Mouse (Mus musculus) forebrain, embryonic 11.5 days (tissue): ENCODE data around the gene Gm28047. TPM values are rescaled to one million over a fixed set of nuclear protein-coding genes. Genes with fewer than 3 reads are reported as not detected.

ENCODE experiments used
- ATAC-seq: fragments of 200-750 bp; cut with Nextera tagmentation; replicated peaks from 2 replicates; pipeline ENCODE4 v1.8.0; 2017; ENCODE audit warnings: moderate TSS enrichment; ENCODE audit not compliant: low FRiP score
- DNase-seq: peaks from one replicate; pipeline ENCODE4 v3.0.0-alpha.2; 2017; ENCODE audit warnings: low spot score
- H3K27ac ChIP-seq: fragments of 300-500 bp; sonication (generic); 2 replicates; pipeline ENCODE4 v1.5.1; 2014; ENCODE audit warnings: low read depth, low read length
- H3K27me3 ChIP-seq: fragments of 300-500 bp; sonication (generic); 2 replicates; pipeline ENCODE4 v1.6.1; 2014; ENCODE audit warnings: mild to moderate bottlenecking, low read length, mixed read lengths; ENCODE audit not compliant: control insufficient read depth, insufficient read depth
- H3K36me3 ChIP-seq: fragments of 300-500 bp; sonication (generic); 2 replicates; pipeline ENCODE4 v1.6.1; 2014; ENCODE audit warnings: mild to moderate bottlenecking, low read length, moderate library complexity, mixed read lengths; ENCODE audit not compliant: control insufficient read depth, insufficient read depth
- H3K4me1 ChIP-seq: fragments of 300-500 bp; sonication (generic); replicated peaks from 2 replicates; pipeline ENCODE4 v1.6.1; 2014; ENCODE audit warnings: low read length, mixed read lengths; ENCODE audit not compliant: control insufficient read depth, insufficient read depth
- H3K4me2 ChIP-seq: fragments of 300-500 bp; sonication (generic); 2 replicates; pipeline ENCODE4 v1.6.1; 2014; ENCODE audit warnings: low read depth, mild to moderate bottlenecking, low read length, moderate library complexity, mixed read lengths; ENCODE audit not compliant: severe bottlenecking
- H3K4me3 ChIP-seq: fragments of 300-500 bp; sonication (generic); 2 replicates; pipeline ENCODE4 v1.5.1; 2014; ENCODE audit warnings: low read depth, low read length
- H3K9ac ChIP-seq: fragments of 300-500 bp; sonication (generic); 2 replicates; pipeline ENCODE4 v1.6.1; 2014; ENCODE audit warnings: low read length
- H3K9me3 ChIP-seq: fragments of 300-500 bp; sonication (generic); 2 replicates; pipeline ENCODE4 v1.6.1; 2016; ENCODE audit warnings: low read length, mixed read lengths; ENCODE audit not compliant: control insufficient read depth
- WGBS: fragments of 180-500 bp; shearing (Covaris S2); extraction: QIAGEN DNeasy Blood & Tissue Kit; methylation state at CpG from one replicate; pipeline ENCODE4 v1.1.7; 2014; 5-methylcytosine and 5-hydroxymethylcytosine counted together
- polyA plus RNA-seq: library from polyadenylated mRNA; unstranded; fragments of >200 nt; fragmentation: Nextera tagmentation; extraction: Ambion mirVana; gene quantifications from 2 replicates; pipeline ENCODE4 v1.2.1, GENCODE M21; 2014

The Gm28047 gene
- polyA plus RNA-seq, 1 experiment from 2014 or later = 0.37 TPM

DNA sequence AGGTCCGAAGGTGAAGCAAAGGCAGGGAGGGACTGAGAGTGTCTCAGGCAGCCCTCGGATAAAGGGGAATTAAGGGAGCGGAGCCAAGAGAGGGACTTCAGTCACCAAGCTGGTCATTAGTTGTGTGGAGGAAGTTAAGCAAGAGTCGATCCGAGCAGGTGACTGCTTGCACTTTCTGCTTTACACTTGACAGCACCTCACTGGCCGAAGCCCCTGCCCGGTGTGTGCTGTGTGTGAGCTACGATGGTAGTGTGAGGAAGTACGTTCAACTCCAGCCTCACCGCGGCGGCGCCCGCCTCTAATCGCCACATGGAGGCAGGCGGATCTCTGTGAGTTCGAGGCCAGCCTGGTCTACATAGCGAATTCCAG, 804 bp upstream of the Gm28047 start:
- Histone ChIP-seq H3K4me1 (peaks cover 5% of the 10 kb centered on the region; the same call in 1 of the 2 replicates), H3K9ac (peak overlapping the region; percentile 84), H3K9me3 (no peaks in the 10 kb centered on the region), H3K4me3 (peak overlapping the region; percentile 67), H3K4me2 (peak overlapping the region; percentile 89), H3K27ac (peak overlapping the region; percentile 93), H3K36me3 (no peaks in the 10 kb centered on the region), H3K27me3 (no peaks in the 10 kb centered on the region)
- DNase-seq (peak; percentile 76), ATAC-seq (no peak; the same call in 1 of the 2 replicates)
- WGBS = 1% methylated on average over 18 of the region's 18 CpGs

DNA sequence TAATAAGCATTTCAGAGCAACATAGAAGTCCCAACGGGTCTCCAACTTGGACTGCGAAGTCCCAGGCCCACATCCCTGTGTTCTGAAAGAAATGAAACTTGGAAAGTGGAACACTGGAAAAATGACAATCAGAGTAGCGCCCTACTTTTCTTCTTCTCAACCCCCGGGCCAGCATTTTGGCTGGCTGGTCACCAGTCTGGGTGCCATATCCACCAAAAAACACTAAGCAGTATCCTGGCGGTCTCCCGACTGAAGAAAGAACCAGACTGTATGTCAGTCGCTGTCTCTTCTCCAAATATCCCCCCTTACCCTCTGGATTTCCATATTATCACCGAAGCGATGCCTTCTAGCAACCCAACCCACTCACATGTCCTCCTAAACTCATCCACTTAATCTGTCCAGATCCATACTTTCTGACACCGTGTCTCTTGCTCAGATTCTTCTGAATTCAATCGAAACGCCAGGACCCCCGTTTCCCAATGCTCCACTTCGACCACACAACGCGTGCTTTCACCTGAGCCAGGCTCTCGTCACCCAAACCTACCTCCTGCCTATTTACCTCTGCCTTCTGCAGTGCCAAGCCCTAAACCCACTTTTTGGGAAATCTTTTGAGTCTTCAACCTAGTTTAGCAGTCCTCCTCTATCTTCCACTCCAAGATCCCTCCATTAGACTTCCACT, 437 bp downstream of the Gm28047 start:
- peak overlapping the region; percentile 67 for H3K4me3 ChIP-seq
- H3K27ac ChIP-seq = no peak overlapping the region; the same call in 1 of the 2 replicates
- H3K4me1 ChIP-seq = peaks cover 5% of the 10 kb centered on the region; the same call in 1 of the 2 replicates
- peak overlapping the region; percentile 84 for H3K9ac ChIP-seq
- H3K9me3 ChIP-seq = no peaks in the 10 kb centered on the region
- WGBS = 9% methylated on average over 17 of the region's 17 CpGs
- peak overlapping the region; percentile 89 for H3K4me2 ChIP-seq
- no peaks in the 10 kb centered on the region for H3K36me3 ChIP-seq
- no peaks in the 10 kb centered on the region for H3K27me3 ChIP-seq
- ATAC-seq = no peak
- no peak for DNase-seq

DNA sequence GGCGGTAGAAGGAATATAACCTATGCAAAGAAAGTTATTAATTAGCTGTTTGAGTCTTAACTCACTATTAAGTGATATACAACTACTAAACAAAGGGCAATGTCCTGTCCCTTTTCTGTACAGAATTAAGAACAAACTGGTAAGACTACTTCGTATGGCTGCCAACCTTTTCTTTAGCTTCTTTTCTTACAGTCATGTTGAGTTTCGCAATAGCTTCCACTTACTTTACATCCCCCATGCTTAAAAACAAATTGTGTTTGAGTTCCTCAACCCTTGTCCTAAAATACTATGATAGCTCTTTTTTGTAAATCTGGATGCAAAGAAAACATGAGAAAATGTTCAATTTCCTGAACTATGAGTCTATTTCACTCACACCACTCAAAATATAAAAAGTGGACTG, 1.7 kb downstream of the Gm28047 start:
- H3K27me3 ChIP-seq = no peaks in the 10 kb centered on the region
- WGBS = 93% methylated on average over 3 of the region's 3 CpGs
- H3K9me3 ChIP-seq = no peaks in the 10 kb centered on the region
- H3K27ac ChIP-seq = no peak overlapping the region
- no peak overlapping the region for H3K9ac ChIP-seq
- no peaks in the 10 kb centered on the region for H3K36me3 ChIP-seq
- DNase-seq (no peak), ATAC-seq (no peak)
- no peak overlapping the region for H3K4me2 ChIP-seq
- no peak overlapping the region for H3K4me3 ChIP-seq
- H3K4me1 ChIP-seq = peaks cover 5% of the 10 kb centered on the region; the same call in 1 of the 2 replicates

DNA sequence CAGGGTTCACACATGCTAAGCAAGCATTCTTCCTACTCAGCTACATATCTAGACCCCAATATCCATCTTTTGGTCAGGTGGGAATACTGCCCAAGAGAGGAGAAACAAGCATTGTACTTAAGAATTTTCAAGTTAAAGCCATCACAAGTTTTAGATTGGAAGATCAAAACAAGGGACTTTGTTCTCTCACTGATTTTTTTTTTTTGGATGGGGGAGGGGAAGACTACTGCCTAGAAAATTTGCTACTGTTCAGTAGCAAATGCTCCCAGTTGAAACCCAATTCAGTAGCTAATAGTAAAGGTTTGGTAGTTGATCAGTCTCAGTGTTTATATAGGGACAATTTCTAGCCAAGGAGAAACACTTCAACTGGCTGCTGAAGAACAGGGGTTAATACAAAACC, 2.3 kb downstream of the Gm28047 start:
- no peak for ATAC-seq

DNA sequence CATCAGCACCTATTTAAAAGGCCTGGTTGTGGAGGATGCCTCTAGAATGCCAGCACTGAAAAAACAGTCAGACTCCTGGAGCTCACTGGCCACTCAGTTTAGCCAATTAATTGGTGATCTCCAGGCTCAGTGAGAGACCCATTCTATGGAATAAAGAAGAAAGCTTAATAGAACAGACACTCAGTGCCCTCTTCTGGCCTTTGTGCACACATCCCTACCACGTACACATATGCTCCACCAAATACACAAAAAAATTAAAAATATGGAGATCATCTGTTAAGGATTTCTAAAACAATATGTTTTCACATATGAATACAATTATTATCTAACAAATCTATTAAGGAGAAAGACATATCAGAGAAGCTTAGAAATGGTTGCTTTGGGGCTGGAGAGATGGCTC, 4.1 kb downstream of the Gm28047 start:
- Histone ChIP-seq H3K27me3 (no peaks in the 10 kb centered on the region), H3K9me3 (no peaks in the 10 kb centered on the region), H3K9ac (no peak overlapping the region), H3K36me3 (no peaks in the 10 kb centered on the region), H3K4me1 (peaks cover 3% of the 10 kb centered on the region; the same call in 1 of the 2 replicates), H3K4me3 (no peak overlapping the region), H3K27ac (no peak overlapping the region), H3K4me2 (no peak overlapping the region)
- DNase-seq = no peak
- 77% methylated on average over 1 of the region's 1 CpGs for WGBS
- no peak for ATAC-seq

More for the DNA sequence above, 2.3 kb downstream of the Gm28047 start:
- no peak for DNase-seq
- Histone ChIP-seq H3K27me3 (no peaks in the 10 kb centered on the region), H3K36me3 (no peaks in the 10 kb centered on the region), H3K9me3 (no peaks in the 10 kb centered on the region), H3K27ac (no peak overlapping the region), H3K4me3 (no peak overlapping the region), H3K9ac (no peak overlapping the region), H3K4me1 (peaks cover 5% of the 10 kb centered on the region; the same call in 1 of the 2 replicates), H3K4me2 (no peak overlapping the region)

DNA sequence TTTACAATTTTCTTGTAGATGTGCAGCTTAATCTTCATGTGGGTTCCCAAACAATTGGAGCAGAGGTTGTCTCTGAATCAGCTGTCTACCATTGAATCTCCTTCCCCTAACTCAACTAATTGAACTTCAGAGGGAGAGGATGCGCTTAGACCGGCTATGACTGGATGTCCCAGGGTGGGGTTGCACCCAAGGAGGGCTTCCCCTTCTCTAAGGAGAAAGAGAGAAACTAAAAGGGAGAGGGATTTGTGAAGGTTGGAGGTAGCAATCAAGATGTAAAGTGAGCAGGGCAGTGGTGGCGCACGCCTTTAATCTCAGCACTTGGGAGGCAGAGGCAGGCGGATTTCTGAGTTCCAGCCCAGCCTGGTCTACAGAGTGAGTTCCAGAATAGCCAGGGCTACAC, 5.4 kb downstream of the Gm28047 start:
- no peak overlapping the region for H3K27ac ChIP-seq
- peaks cover 3% of the 10 kb centered on the region; the same call in 1 of the 2 replicates for H3K4me1 ChIP-seq
- 95% methylated on average over 5 of the region's 5 CpGs for WGBS
- ATAC-seq (no peak), DNase-seq (no peak)
- H3K27me3 ChIP-seq = no peaks in the 10 kb centered on the region
- H3K9me3 ChIP-seq = no peaks in the 10 kb centered on the region
- H3K4me3 ChIP-seq = no peak overlapping the region
- H3K36me3 ChIP-seq = no peaks in the 10 kb centered on the region
- H3K4me2 ChIP-seq = no peak overlapping the region
- H3K9ac ChIP-seq = no peak overlapping the region

DNA sequence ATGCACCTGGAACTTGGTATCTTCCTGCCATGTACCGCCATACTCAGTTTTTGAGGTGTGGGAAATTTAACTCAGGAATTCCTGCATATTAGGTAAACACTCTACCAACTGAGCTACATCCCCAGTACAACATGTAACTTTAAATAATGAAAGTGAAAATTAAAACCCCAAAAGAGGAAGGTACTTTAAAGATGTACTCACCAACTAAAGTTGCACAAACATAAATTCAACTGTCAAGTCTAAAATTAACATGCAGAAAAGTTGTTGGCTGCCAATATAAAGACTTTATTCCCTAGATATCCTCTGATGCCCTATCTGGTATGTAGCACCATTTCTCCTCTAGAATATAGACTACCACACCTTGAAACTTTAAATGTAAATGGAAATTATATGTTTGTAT, 7.2 kb downstream of the Gm28047 start:
- no peak for ATAC-seq

DNA sequence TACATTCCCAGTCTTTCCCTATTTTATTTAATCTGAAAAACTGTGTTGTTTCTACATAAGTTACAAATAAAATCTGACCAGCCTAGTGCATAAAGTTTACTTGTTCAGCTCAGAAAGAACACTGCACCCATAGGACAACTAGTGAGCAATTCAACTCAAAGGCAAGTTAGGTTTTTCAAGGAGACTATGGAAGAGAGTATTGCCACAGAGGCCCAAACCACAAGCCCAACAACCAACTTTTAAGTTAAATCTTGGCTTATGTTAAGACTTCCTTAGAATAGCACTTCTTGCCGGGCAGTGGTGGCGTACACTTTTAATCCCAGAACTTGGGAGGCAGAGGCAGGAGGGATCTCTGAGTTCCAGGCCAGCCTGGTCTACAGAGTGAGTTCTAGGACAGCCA, 8.7 kb downstream of the Gm28047 start:
- Histone ChIP-seq H3K9me3 (no peaks in the 10 kb centered on the region), H3K27ac (no peak overlapping the region), H3K4me2 (no peak overlapping the region), H3K4me3 (no peak overlapping the region), H3K9ac (no peak overlapping the region), H3K36me3 (no peaks in the 10 kb centered on the region), H3K27me3 (no peaks in the 10 kb centered on the region), H3K4me1 (no peaks in the 10 kb centered on the region)
- 95% methylated on average over 2 of the region's 2 CpGs for WGBS
- DNase-seq (no peak), ATAC-seq (no peak)

More for the DNA sequence above, 7.2 kb downstream of the Gm28047 start:
- H3K36me3 ChIP-seq = no peaks in the 10 kb centered on the region
- 90% methylated on average over 1 of the region's 1 CpGs for WGBS
- DNase-seq = no peak
- no peak overlapping the region for H3K9ac ChIP-seq
- no peaks in the 10 kb centered on the region for H3K4me1 ChIP-seq
- no peaks in the 10 kb centered on the region for H3K27me3 ChIP-seq
- H3K4me3 ChIP-seq = no peak overlapping the region
- no peak overlapping the region for H3K27ac ChIP-seq
- no peaks in the 10 kb centered on the region for H3K9me3 ChIP-seq
- no peak overlapping the region for H3K4me2 ChIP-seq

DNA sequence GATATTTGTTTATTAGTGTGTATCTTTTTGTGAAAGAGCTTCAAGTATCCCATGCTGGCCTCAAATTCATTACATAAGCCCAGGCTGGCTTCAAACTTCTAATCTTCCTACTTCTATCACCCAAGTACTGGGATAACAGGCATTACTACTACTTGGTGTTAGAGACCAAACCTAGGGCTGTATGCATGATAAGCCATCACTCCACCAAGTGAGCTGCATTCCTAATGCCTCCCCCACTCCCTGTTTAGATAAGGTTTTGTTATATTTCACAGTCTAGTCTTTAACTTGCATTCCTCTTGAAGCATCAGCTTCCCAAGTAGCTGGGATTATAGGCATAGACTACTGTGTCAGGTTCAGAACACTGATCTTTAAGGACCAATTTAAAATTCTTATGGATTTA, 10.6 kb downstream of the Gm28047 start:
- DNase-seq (no peak), ATAC-seq (no peak)
- Histone ChIP-seq H3K4me1 (no peaks in the 10 kb centered on the region), H3K36me3 (no peaks in the 10 kb centered on the region), H3K4me2 (no peak overlapping the region), H3K27ac (no peak overlapping the region), H3K27me3 (no peaks in the 10 kb centered on the region), H3K4me3 (no peak overlapping the region), H3K9me3 (no peaks in the 10 kb centered on the region), H3K9ac (no peak overlapping the region)
